Comparison of ENCODE assay signal across 21 mouse cellular contexts in genomic region chr14:55139313-55139712, GRCm38 (mm10). TPM values are rescaled to one million over a fixed set of nuclear protein-coding genes. Genes with fewer than 3 reads are reported as not detected.
DNase-seq lines count a peak whose midpoint lies in the region; ATAC-seq and TF ChIP-seq lines count a peak whose summit lies in the region.
"Had no signal": no experiment of that assay in that cellular context is flagged by ENCODE, and none has a peak within 500 bp of the region (broad histone marks: within the 10 kb centered on the region; RNA-seq: fewer than 3 reads in every experiment).

No protein-coding gene starts in this region.

- DNase-seq in lung, adult 2 months: no peak
- no peak for DNase-seq in embryonic facial prominence, embryonic 14.5 days (ENCODE audit: low spot score)
- DNase-seq in retina, postnatal 1 day: no peak
- no peak for DNase-seq in cerebellum, adult 9-10 months
- DNase-seq: adrenal gland, postnatal 36 days; cerebellum, adult 9-11 months; gastrocnemius, adult 2 months; heart, postnatal 4 days; liver, embryonic 13.5 days; lung, embryonic 14.5 days; spleen, adult 18-20 months; thymus, adult 2 months had no signal

- WGBS in lung, embryonic 16.5 days: 31% methylated on average over 7 of the region's 7 CpGs
- WGBS in lung, adult 2 months: 40% methylated on average over 7 of the region's 7 CpGs
- WGBS in embryonic facial prominence, embryonic 14.5 days: 46% methylated on average over 7 of the region's 7 CpGs
- 37% methylated on average over 7 of the region's 7 CpGs for WGBS in intestine, embryonic 16.5 days
- WGBS in stomach, embryonic 16.5 days: 34% methylated on average over 7 of the region's 7 CpGs

- ATAC-seq in lung, embryonic 16.5 days (ENCODE audit: low read depth): 0 out of 2 replicates have a peak, but pooled peaks have one; percentile 26
- ATAC-seq in embryonic facial prominence, embryonic 14.5 days (ENCODE audit: low read depth): peak; percentile 94
- ATAC-seq in intestine, embryonic 16.5 days: peak; percentile 91
- peak; percentile 86; the same call in 1 of the 2 replicates for ATAC-seq in stomach, embryonic 16.5 days (ENCODE audit: insufficient read depth, low FRiP score)
- ATAC-seq: midbrain, embryonic 13.5 days had no signal

- no peaks in the 10 kb centered on the region for H3K4me1 ChIP-seq in lung, embryonic 16.5 days (replicated peaks; ENCODE audit: control insufficient read depth, insufficient read depth, low read length)
- no peaks in the 10 kb centered on the region for H3K4me1 ChIP-seq in lung, adult 2 months (ENCODE audit: control insufficient read depth, insufficient read depth, low read length)
- no peaks in the 10 kb centered on the region for H3K4me1 ChIP-seq in embryonic facial prominence, embryonic 14.5 days (ENCODE audit: control insufficient read depth, insufficient read depth, low read length)
- no peaks in the 10 kb centered on the region; the same call in 1 of the 2 replicates for H3K4me1 ChIP-seq in intestine, embryonic 16.5 days (ENCODE audit: control insufficient read depth, insufficient read depth, low read length)
- H3K4me1 ChIP-seq in stomach, embryonic 16.5 days (ENCODE audit: control insufficient read depth, insufficient read depth, low read length): 0 out of 2 replicates have a peak, but pooled peaks cover 2% of the 10 kb centered on the region
- H3K4me1 ChIP-seq: forebrain, embryonic 12.5 days; hindbrain, embryonic 15.5 days; midbrain, embryonic 13.5 days had no signal

- H3K9me3 ChIP-seq in lung, embryonic 16.5 days (ENCODE audit: control insufficient read depth, low read length): no peaks in the 10 kb centered on the region
- H3K9me3 ChIP-seq in embryonic facial prominence, embryonic 14.5 days (ENCODE audit: control insufficient read depth, low read length): no peaks in the 10 kb centered on the region
- no peaks in the 10 kb centered on the region for H3K9me3 ChIP-seq in intestine, embryonic 16.5 days (ENCODE audit: control insufficient read depth, low read length)
- no peaks in the 10 kb centered on the region for H3K9me3 ChIP-seq in stomach, embryonic 16.5 days (replicated peaks; ENCODE audit: control insufficient read depth, low read length)
- H3K9me3 ChIP-seq: forebrain, embryonic 12.5 days; heart, embryonic 10.5 days; hindbrain, embryonic 15.5 days; liver, embryonic 13.5 days; megakaryocyte, embryonic 14.5 days; midbrain, embryonic 13.5 days had no signal

- no peak for TF ChIP-seq POLR2A in lung, adult 2 months (IDR thresholded peaks at IDR 0.05; ENCODE audit: borderline replicate concordance, extremely low read depth, low read depth, low read length)

- no peak overlapping the region for H3K4me2 ChIP-seq in lung, embryonic 16.5 days (ENCODE audit: low read depth, low read length)
- H3K4me2 ChIP-seq in embryonic facial prominence, embryonic 14.5 days (ENCODE audit: low read depth, low read length): no peak overlapping the region
- H3K4me2 ChIP-seq in intestine, embryonic 16.5 days (ENCODE audit: low read depth, low read length): no peak overlapping the region
- H3K4me2 ChIP-seq in stomach, embryonic 16.5 days (ENCODE audit: low read depth, low read length): no peak overlapping the region
- H3K4me2 ChIP-seq: forebrain, embryonic 12.5 days; hindbrain, embryonic 15.5 days; liver, embryonic 13.5 days; lung, embryonic 14.5 days; midbrain, embryonic 13.5 days had no signal

- H3K27me3 ChIP-seq in lung, embryonic 16.5 days (ENCODE audit: control insufficient read depth, insufficient read depth, low read depth, low read length): no peaks in the 10 kb centered on the region; the same call in 1 of the 2 replicates
- H3K27me3 ChIP-seq in embryonic facial prominence, embryonic 14.5 days (replicated peaks; ENCODE audit: control insufficient read depth, insufficient read depth, low read length): no peaks in the 10 kb centered on the region
- no peaks in the 10 kb centered on the region for H3K27me3 ChIP-seq in intestine, embryonic 16.5 days (replicated peaks; ENCODE audit: control insufficient read depth, insufficient read depth, low read length)
- H3K27me3 ChIP-seq in stomach, embryonic 16.5 days (ENCODE audit: control insufficient read depth, insufficient read depth, low read length): no peaks in the 10 kb centered on the region
- H3K27me3 ChIP-seq: forebrain, embryonic 12.5 days; hindbrain, embryonic 15.5 days; liver, embryonic 13.5 days; midbrain, embryonic 13.5 days had no signal

- no peak overlapping the region for H3K9ac ChIP-seq in lung, embryonic 16.5 days (ENCODE audit: low read length)
- no peak overlapping the region for H3K9ac ChIP-seq in embryonic facial prominence, embryonic 14.5 days (ENCODE audit: low read depth, low read length)
- H3K9ac ChIP-seq in intestine, embryonic 16.5 days (ENCODE audit: low read depth, low read length): no peak overlapping the region
- no peak overlapping the region; the same call in 1 of the 2 replicates for H3K9ac ChIP-seq in stomach, embryonic 16.5 days (ENCODE audit: low read length)
- H3K9ac ChIP-seq: forebrain, embryonic 12.5 days; hindbrain, embryonic 15.5 days; liver, embryonic 13.5 days; lung, embryonic 14.5 days; midbrain, embryonic 13.5 days had no signal

- TF ChIP-seq CTCF in lung, adult 2 months (IDR thresholded peaks at IDR 0.05; ENCODE audit: insufficient read depth, low read length): no peak

- no peaks in the 10 kb centered on the region for H3K36me3 ChIP-seq in lung, embryonic 16.5 days (ENCODE audit: control insufficient read depth, insufficient read depth, low read length)
- no peaks in the 10 kb centered on the region for H3K36me3 ChIP-seq in embryonic facial prominence, embryonic 14.5 days (ENCODE audit: control insufficient read depth, insufficient read depth, low read length)
- H3K36me3 ChIP-seq in intestine, embryonic 16.5 days (ENCODE audit: control insufficient read depth, insufficient read depth, low read length): no peaks in the 10 kb centered on the region
- no peaks in the 10 kb centered on the region for H3K36me3 ChIP-seq in stomach, embryonic 16.5 days (ENCODE audit: control insufficient read depth, insufficient read depth, low read length)
- H3K36me3 ChIP-seq: forebrain, embryonic 12.5 days; heart, embryonic 10.5 days; hindbrain, embryonic 15.5 days; liver, embryonic 13.5 days; midbrain, embryonic 13.5 days had no signal

- H3K27ac ChIP-seq in lung, embryonic 16.5 days (ENCODE audit: low read length): no peak overlapping the region
- no peak overlapping the region for H3K27ac ChIP-seq in embryonic facial prominence, embryonic 14.5 days (replicated peaks; ENCODE audit: low read depth, low read length)
- 0 out of 2 replicates have a peak overlapping the region, but pooled peaks have one; percentile 7 for H3K27ac ChIP-seq in intestine, embryonic 16.5 days (ENCODE audit: low read length)
- peak overlapping the region; percentile 74; the same call in 1 of the 2 replicates for H3K27ac ChIP-seq in stomach, embryonic 16.5 days (ENCODE audit: low read length)
- H3K27ac ChIP-seq: forebrain, embryonic 12.5 days; gastrocnemius, adult 2 months; heart, embryonic 10.5 days; hindbrain, embryonic 15.5 days; liver, embryonic 13.5 days; midbrain, embryonic 13.5 days had no signal

- H3K4me3 ChIP-seq in lung, embryonic 16.5 days (ENCODE audit: low read length): no peak overlapping the region
- H3K4me3 ChIP-seq in lung, adult 2 months (replicated peaks; ENCODE audit: extremely low read depth, low read depth, low read length): no peak overlapping the region
- H3K4me3 ChIP-seq in embryonic facial prominence, embryonic 14.5 days (ENCODE audit: low read depth, low read length): no peak overlapping the region
- H3K4me3 ChIP-seq in intestine, embryonic 16.5 days (ENCODE audit: low read length): no peak overlapping the region
- H3K4me3 ChIP-seq in stomach, embryonic 16.5 days (replicated peaks; ENCODE audit: low read length): no peak overlapping the region
- H3K4me3 ChIP-seq: erythroblast, embryonic 14.5 days; forebrain, embryonic 12.5 days; gastrocnemius, adult 2 months; heart, embryonic 10.5 days; hindbrain, embryonic 15.5 days; liver, embryonic 13.5 days; megakaryocyte, embryonic 14.5 days; midbrain, embryonic 13.5 days had no signal

RNA-seq across cellular contexts. Expression of gene Jph4, which starts 22.6 kb away (rescaled TPM):
- polyA plus RNA-seq in lung, embryonic 16.5 days (2015; fragmentation: Nextera tagmentation; extraction: Ambion mirVana): 0.18 and 0.40 TPM in 2 replicates
- polyA plus RNA-seq in lung, adult 2 months (2012; rRNA removed): 0.32 and 0.43 TPM in 2 replicates
- polyA plus RNA-seq in embryonic facial prominence, embryonic 14.5 days (2014; fragmentation: Nextera tagmentation; extraction: Ambion mirVana): 3.0 and 3.8 TPM in 2 replicates
- polyA plus RNA-seq in intestine, embryonic 16.5 days (2015; fragmentation: Nextera tagmentation; extraction: Ambion mirVana): 0.82 and 1.2 TPM in 2 replicates
- 1.1 and 1.2 TPM in 2 replicates for polyA plus RNA-seq in stomach, embryonic 16.5 days (2015; fragmentation: Nextera tagmentation; extraction: Ambion mirVana)
- polyA plus RNA-seq: erythroblast, embryonic 14.5 days had no signal

RNA-seq across cellular contexts. Expression of gene Ap1g2, which starts 32.9 kb away (rescaled TPM):
- 19.7 and 23.2 TPM in 2 replicates for polyA plus RNA-seq in lung, embryonic 16.5 days (2015; fragmentation: Nextera tagmentation; extraction: Ambion mirVana)
- 23.8 and 30.8 TPM in 2 replicates for polyA plus RNA-seq in lung, adult 2 months (2012; rRNA removed)
- polyA plus RNA-seq in embryonic facial prominence, embryonic 14.5 days (2014; fragmentation: Nextera tagmentation; extraction: Ambion mirVana): 15.3 and 17.6 TPM in 2 replicates
- 106 and 120 TPM in 2 replicates for polyA plus RNA-seq in intestine, embryonic 16.5 days (2015; fragmentation: Nextera tagmentation; extraction: Ambion mirVana)
- 46.2 and 54.8 TPM in 2 replicates for polyA plus RNA-seq in stomach, embryonic 16.5 days (2015; fragmentation: Nextera tagmentation; extraction: Ambion mirVana)

RNA-seq across cellular contexts. Expression of gene Thtpa, which starts 44.7 kb away (rescaled TPM):
- 21.0 and 21.1 TPM in 2 replicates for polyA plus RNA-seq in lung, embryonic 16.5 days (2015; fragmentation: Nextera tagmentation; extraction: Ambion mirVana)
- polyA plus RNA-seq in lung, adult 2 months (2012; rRNA removed): 5.2 and 9.2 TPM in 2 replicates
- 16.7 and 22.6 TPM in 2 replicates for polyA plus RNA-seq in embryonic facial prominence, embryonic 14.5 days (2014; fragmentation: Nextera tagmentation; extraction: Ambion mirVana)
- 17.9 and 20.7 TPM in 2 replicates for polyA plus RNA-seq in intestine, embryonic 16.5 days (2015; fragmentation: Nextera tagmentation; extraction: Ambion mirVana)
- 19.9 and 22.5 TPM in 2 replicates for polyA plus RNA-seq in stomach, embryonic 16.5 days (2015; fragmentation: Nextera tagmentation; extraction: Ambion mirVana)

RNA-seq across cellular contexts. Expression of gene Zfhx2, which starts 47.2 kb away (rescaled TPM):
- 3.8 and 4.3 TPM in 2 replicates for polyA plus RNA-seq in lung, embryonic 16.5 days (2015; fragmentation: Nextera tagmentation; extraction: Ambion mirVana)
- polyA plus RNA-seq in lung, adult 2 months (2012; rRNA removed): 1.7 and 2.3 TPM in 2 replicates
- 3.4 and 3.7 TPM in 2 replicates for polyA plus RNA-seq in embryonic facial prominence, embryonic 14.5 days (2014; fragmentation: Nextera tagmentation; extraction: Ambion mirVana)
- 2.7 and 3.0 TPM in 2 replicates for polyA plus RNA-seq in intestine, embryonic 16.5 days (2015; fragmentation: Nextera tagmentation; extraction: Ambion mirVana)
- 3.1 and 3.6 TPM in 2 replicates for polyA plus RNA-seq in stomach, embryonic 16.5 days (2015; fragmentation: Nextera tagmentation; extraction: Ambion mirVana)

Comparison
In these comparisons a context has a peak if more than half of its experiments do, and no peak if none do; other contexts are left out.
1. ATAC-seq: peak in every context shown above with its lines; median percentile 94 in embryonic facial prominence, embryonic 14.5 days; 91 in intestine, embryonic 16.5 days; 86 in stomach, embryonic 16.5 days; 26 in lung, embryonic 16.5 days.
2. H3K27ac ChIP-seq: peak in intestine, embryonic 16.5 days (single experiment) and stomach, embryonic 16.5 days (single experiment); none in lung, embryonic 16.5 days (single experiment) and embryonic facial prominence, embryonic 14.5 days (single experiment).